Mouse (Mus musculus) intestine, embryonic 14.5 days (tissue): ENCODE data around the gene Akt3. TPM values are rescaled to one million over a fixed set of nuclear protein-coding genes. Genes with fewer than 3 reads are reported as not detected.

Experiments
- ATAC-seq: fragments of 200-750 bp; cut with Nextera tagmentation; replicated peaks from 2 replicates; pipeline ENCODE4 v1.8.0; 2017; ENCODE audit warnings: low read depth, moderate number of reproducible peaks, moderate TSS enrichment, moderate library complexity; ENCODE audit not compliant: low FRiP score, low TSS enrichment
- DNase-seq: peaks from one replicate; pipeline ENCODE4 v3.0.0-alpha.2; 2018; ENCODE audit warnings: low spot score
- H3K27ac ChIP-seq: fragments of 300-500 bp; sonication (generic); 2 replicates; pipeline ENCODE4 v1.5.1; 2014; ENCODE audit warnings: low read depth, mild to moderate bottlenecking, control low read depth
- H3K27me3 ChIP-seq: fragments of 300-500 bp; sonication (generic); replicated peaks from 2 replicates; pipeline ENCODE4 v1.6.1; 2014; ENCODE audit warnings: low read length, control low read depth; ENCODE audit not compliant: control insufficient read depth, insufficient read depth
- H3K36me3 ChIP-seq: fragments of 300-500 bp; sonication (generic); 2 replicates; pipeline ENCODE4 v1.6.1; 2014; ENCODE audit warnings: low read length, control low read depth; ENCODE audit not compliant: control insufficient read depth, insufficient read depth
- H3K4me1 ChIP-seq: fragments of 300-500 bp; sonication (generic); replicated peaks from 2 replicates; pipeline ENCODE4 v1.6.1; 2014; ENCODE audit warnings: low read length, control low read depth, mixed read lengths; ENCODE audit not compliant: control insufficient read depth, insufficient read depth
- H3K4me2 ChIP-seq: fragments of 300-500 bp; sonication (generic); 2 replicates; pipeline ENCODE4 v1.6.1; 2014; ENCODE audit warnings: low read length
- H3K4me3 ChIP-seq: fragments of 300-500 bp; sonication (generic); 2 replicates; pipeline ENCODE4 v1.5.1; 2014; ENCODE audit warnings: low read depth, low read length, control low read depth, mixed read lengths
- H3K9ac ChIP-seq: fragments of 300-500 bp; sonication (generic); 2 replicates; pipeline ENCODE4 v1.6.1; 2014; ENCODE audit warnings: mild to moderate bottlenecking, low read length
- H3K9me3 ChIP-seq: fragments of 300-500 bp; sonication (generic); 2 replicates; pipeline ENCODE4 v1.6.1; 2016; ENCODE audit warnings: low read length, control low read depth; ENCODE audit not compliant: control insufficient read depth
- WGBS: fragments of 180-500 bp; shearing (Covaris S2); extraction: QIAGEN DNeasy Blood & Tissue Kit; methylation state at CpG from one replicate; pipeline ENCODE4 v1.1.7; 2014; 5-methylcytosine and 5-hydroxymethylcytosine counted together
- polyA plus RNA-seq: library from polyadenylated mRNA; unstranded; fragments of >200 nt; fragmentation: Nextera tagmentation; extraction: Ambion mirVana; gene quantifications from 2 replicates; pipeline ENCODE4 v1.2.1, GENCODE M21; 2014

Gene Akt3
- 6.8 and 7.5 TPM in 2 replicates for polyA plus RNA-seq

- Histone ChIP-seq H3K36me3 (no peaks in the 10 kb centered on the region), H3K9ac (peak within 1 kb of the TSS; percentile 81), H3K27me3 (no peaks in the 10 kb centered on the region), H3K9me3 (no peaks in the 10 kb centered on the region), H3K4me3 (peak within 1 kb of the TSS; percentile 87), H3K4me1 (0 out of 2 replicates have a peak, but pooled peaks cover 6% of the 10 kb centered on the region), H3K27ac (peak within 1 kb of the TSS; percentile 97), H3K4me2 (peak within 1 kb of the TSS; percentile 84)
- WGBS: 0% methylated on average over 2 of the region's 32 CpGs
- DNase-seq (no peak), ATAC-seq (peak; percentile 36; the same call in 1 of the 2 replicates)
These were observed at the start of gene Akt3 for GRCm38 (mm10) chr1:177258034-177258342. Gene Akt3 (minus strand): TSS chr1:177258203.

DNA sequence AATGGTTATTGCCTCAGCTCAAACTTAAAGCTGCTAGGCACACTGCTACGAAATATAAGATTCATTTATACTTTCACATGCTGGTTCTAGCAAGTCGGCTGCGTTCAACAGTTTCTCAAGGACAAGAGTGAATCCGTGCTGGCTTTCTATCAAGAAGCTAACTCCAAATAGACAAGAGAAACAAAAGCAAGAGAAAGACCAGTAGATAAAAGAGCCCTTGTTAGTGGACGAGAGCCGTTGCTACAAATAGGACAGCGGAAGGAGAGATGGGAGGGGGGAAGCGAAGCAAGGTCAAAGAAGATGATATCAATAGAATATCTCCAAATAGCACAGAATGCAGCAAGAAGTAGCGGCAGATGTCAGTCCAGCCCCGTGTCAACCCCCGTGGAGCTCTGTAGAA lies 49.5 kb upstream of the Akt3 start:
- H3K27me3 ChIP-seq: no peaks in the 10 kb centered on the region
- DNase-seq: no peak
- no peaks in the 10 kb centered on the region for H3K4me1 ChIP-seq
- H3K9me3 ChIP-seq: no peaks in the 10 kb centered on the region
- H3K9ac ChIP-seq: no peak overlapping the region
- no peaks in the 10 kb centered on the region for H3K36me3 ChIP-seq
- ATAC-seq: no peak
- H3K4me2 ChIP-seq: no peak overlapping the region
- H3K4me3 ChIP-seq: no peak overlapping the region
- no peak overlapping the region for H3K27ac ChIP-seq
- 87% methylated on average over 11 of the region's 11 CpGs for WGBS

DNA sequence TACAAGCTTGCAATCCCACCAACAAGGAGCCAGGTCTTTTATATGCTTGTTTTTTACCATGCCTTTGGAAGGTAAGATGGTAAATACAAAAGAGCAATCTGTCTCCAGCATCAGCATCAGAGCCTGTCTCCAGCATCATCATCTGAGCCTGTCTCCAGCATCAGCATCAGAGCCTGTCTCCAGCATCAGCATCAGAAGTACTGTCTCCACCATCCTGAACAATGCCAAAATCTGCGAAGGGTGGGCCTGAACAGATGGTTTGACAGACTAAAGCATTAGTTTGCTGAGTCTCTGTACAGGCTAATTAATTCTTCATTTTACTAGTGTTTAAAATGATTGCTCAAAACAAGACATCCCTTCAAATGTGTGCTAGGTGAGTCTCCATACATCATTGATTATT lies 40.2 kb upstream of the Akt3 start:
- Histone ChIP-seq H3K4me1 (no peaks in the 10 kb centered on the region), H3K9ac (no peak overlapping the region), H3K27ac (no peak overlapping the region), H3K4me2 (no peak overlapping the region), H3K9me3 (no peaks in the 10 kb centered on the region), H3K36me3 (no peaks in the 10 kb centered on the region), H3K4me3 (no peak overlapping the region), H3K27me3 (no peaks in the 10 kb centered on the region)
- DNase-seq (no peak), ATAC-seq (no peak)
- WGBS: 88% methylated on average over 1 of the region's 1 CpGs

GRCm38 (mm10) chr1:177286764-177287163 lies 28.8 kb upstream of the Akt3 start:
- H3K36me3 ChIP-seq: no peaks in the 10 kb centered on the region
- WGBS: 42% methylated on average over 3 of the region's 3 CpGs
- DNase-seq: no peak
- H3K27ac ChIP-seq: no peak overlapping the region
- no peaks in the 10 kb centered on the region for H3K9me3 ChIP-seq
- H3K4me1 ChIP-seq: no peaks in the 10 kb centered on the region
- no peak overlapping the region for H3K4me3 ChIP-seq
- no peak overlapping the region for H3K9ac ChIP-seq
- no peaks in the 10 kb centered on the region for H3K27me3 ChIP-seq
- no peak for ATAC-seq
- H3K4me2 ChIP-seq: no peak overlapping the region

GRCm38 (mm10) chr1:177281925-177282324 lies 23.9 kb upstream of the Akt3 start:
- Histone ChIP-seq H3K4me3 (no peak overlapping the region), H3K4me2 (no peak overlapping the region), H3K36me3 (no peaks in the 10 kb centered on the region), H3K27ac (no peak overlapping the region), H3K4me1 (no peaks in the 10 kb centered on the region), H3K9me3 (no peaks in the 10 kb centered on the region), H3K9ac (no peak overlapping the region), H3K27me3 (no peaks in the 10 kb centered on the region)
- DNase-seq (no peak), ATAC-seq (no peak)

DNA sequence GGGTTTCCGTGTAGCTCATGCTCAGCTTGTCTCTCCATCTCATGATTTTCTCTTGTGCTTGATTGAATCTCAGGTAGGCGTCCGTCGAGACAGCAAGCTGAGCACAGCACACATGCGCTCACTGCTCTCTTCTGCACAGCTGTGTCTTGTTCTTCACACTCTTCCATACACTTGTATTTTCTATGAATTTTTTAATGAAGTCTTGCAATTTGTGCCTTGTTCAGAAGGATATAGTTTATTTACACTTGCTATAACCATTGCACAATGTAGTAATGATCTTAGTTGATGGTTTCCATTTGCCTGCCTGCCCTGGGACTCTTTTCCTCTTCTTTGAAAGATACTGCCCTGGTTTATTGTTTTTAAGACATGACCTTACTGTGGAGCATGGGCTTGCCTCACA lies 19.4 kb upstream of the Akt3 start:
- no peak overlapping the region for H3K9ac ChIP-seq
- DNase-seq (no peak), ATAC-seq (no peak)
- 91% methylated on average over 5 of the region's 5 CpGs for WGBS
- H3K36me3 ChIP-seq: no peaks in the 10 kb centered on the region
- H3K27me3 ChIP-seq: no peaks in the 10 kb centered on the region
- H3K9me3 ChIP-seq: no peaks in the 10 kb centered on the region
- H3K4me2 ChIP-seq: no peak overlapping the region
- H3K4me1 ChIP-seq: no peaks in the 10 kb centered on the region
- no peak overlapping the region for H3K4me3 ChIP-seq
- H3K27ac ChIP-seq: no peak overlapping the region

- H3K27ac ChIP-seq: no peak overlapping the region
- no peak overlapping the region for H3K4me3 ChIP-seq
- no peaks in the 10 kb centered on the region for H3K27me3 ChIP-seq
- DNase-seq (no peak), ATAC-seq (no peak)
- H3K4me1 ChIP-seq: no peaks in the 10 kb centered on the region
- H3K36me3 ChIP-seq: no peaks in the 10 kb centered on the region
- no peaks in the 10 kb centered on the region for H3K9me3 ChIP-seq
- no peak overlapping the region for H3K4me2 ChIP-seq
- whole genome bisulfite sequencing: 86% methylated on average over 1 of the region's 1 CpGs
- no peak overlapping the region for H3K9ac ChIP-seq
These were observed 9.6 kb upstream of the Akt3 start for GRCm38 (mm10) chr1:177267645-177268044.

- ATAC-seq: no peak
- Histone ChIP-seq H3K9me3 (no peaks in the 10 kb centered on the region), H3K27ac (no peak overlapping the region), H3K9ac (no peak overlapping the region), H3K36me3 (no peaks in the 10 kb centered on the region), H3K4me1 (0 out of 2 replicates have a peak, but pooled peaks cover 6% of the 10 kb centered on the region), H3K4me2 (no peak overlapping the region), H3K27me3 (no peaks in the 10 kb centered on the region), H3K4me3 (no peak overlapping the region)
- DNase-seq: no peak
- whole genome bisulfite sequencing: 76% methylated on average over 2 of the region's 2 CpGs
These were observed 4.9 kb upstream of the Akt3 start for GRCm38 (mm10) chr1:177262926-177263325.

DNA sequence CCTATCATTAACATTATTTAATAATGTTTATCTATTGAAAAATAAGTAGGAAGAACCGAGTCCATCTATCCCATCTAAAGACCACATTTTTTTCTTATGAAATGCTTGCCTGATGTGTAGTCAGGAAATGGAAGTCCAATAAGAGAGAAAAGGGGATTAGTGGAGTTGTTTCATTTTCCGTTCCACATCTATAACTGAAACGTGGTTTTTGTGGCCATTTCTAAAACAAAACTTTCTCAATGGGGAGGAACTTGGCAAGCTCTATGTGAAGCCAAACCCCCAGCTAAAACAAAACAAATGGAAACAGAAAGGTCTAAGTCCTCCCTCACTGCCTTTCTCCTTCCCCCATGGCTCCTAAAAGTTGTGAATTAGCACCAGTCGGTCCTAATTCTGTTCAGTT lies 2.8 kb upstream of the Akt3 start:
- Histone ChIP-seq H3K4me3 (no peak overlapping the region), H3K9ac (no peak overlapping the region), H3K36me3 (no peaks in the 10 kb centered on the region), H3K27me3 (no peaks in the 10 kb centered on the region), H3K27ac (no peak overlapping the region), H3K4me2 (no peak overlapping the region), H3K4me1 (0 out of 2 replicates have a peak, but pooled peaks cover 6% of the 10 kb centered on the region), H3K9me3 (no peaks in the 10 kb centered on the region)
- ATAC-seq (no peak), DNase-seq (no peak)
- 63% methylated on average over 4 of the region's 4 CpGs for WGBS
